Mouse (Mus musculus): ENCODE measurements around the gene Kctd19. TPM values are rescaled to one million over a fixed set of nuclear protein-coding genes. Genes with fewer than 3 reads are reported as not detected.

The Kctd19 gene
- polyA plus RNA-seq, 1 experiment from 2014 or later: not detected

DNA sequence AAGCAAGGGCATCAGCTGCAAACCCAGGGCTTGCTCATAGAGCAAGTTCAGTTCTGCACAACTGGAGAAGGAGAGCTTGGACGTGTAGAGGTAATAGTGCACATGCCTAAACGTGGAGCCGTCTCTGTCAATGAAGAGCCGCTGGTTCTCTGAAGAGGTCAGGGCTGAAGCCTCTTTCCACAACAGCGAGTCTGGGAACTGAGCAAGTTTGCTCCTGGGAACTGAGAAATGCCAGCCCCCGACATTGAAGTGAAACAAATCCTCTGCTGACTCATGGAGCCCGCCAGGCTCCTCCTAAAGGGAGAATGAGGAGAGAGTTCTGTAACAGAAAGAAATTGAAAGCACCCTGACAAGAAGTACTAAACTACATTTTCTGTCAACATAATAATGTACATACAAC lies 5.0 kb downstream of the Kctd19 start:
- Histone ChIP-seq H3K4me1 (replicated peaks; ENCODE audit: control insufficient read depth, insufficient read depth, low read length) (no peaks in the 10 kb centered on the region), H3K27ac (ENCODE audit: low read depth) (no peak overlapping the region), H3K36me3 (ENCODE audit: control insufficient read depth, insufficient read depth, low read length) (no peaks in the 10 kb centered on the region), H3K9ac (ENCODE audit: low read length) (no peak overlapping the region), H3K4me2 (ENCODE audit: low read length) (no peak overlapping the region), H3K27me3 (replicated peaks; ENCODE audit: control insufficient read depth, insufficient read depth, low read length) (peaks cover 16% of the 10 kb centered on the region), H3K9me3 (ENCODE audit: control insufficient read depth, low read length) (no peaks in the 10 kb centered on the region), H3K4me3 (ENCODE audit: low read depth, low read length) (no peak overlapping the region)
- DNase-seq (ENCODE audit: low spot score): no peak
- no peak for ATAC-seq (replicated peaks; ENCODE audit: low FRiP score, low TSS enrichment, low read depth)
- WGBS: 49% methylated on average over 7 of the region's 7 CpGs

DNA sequence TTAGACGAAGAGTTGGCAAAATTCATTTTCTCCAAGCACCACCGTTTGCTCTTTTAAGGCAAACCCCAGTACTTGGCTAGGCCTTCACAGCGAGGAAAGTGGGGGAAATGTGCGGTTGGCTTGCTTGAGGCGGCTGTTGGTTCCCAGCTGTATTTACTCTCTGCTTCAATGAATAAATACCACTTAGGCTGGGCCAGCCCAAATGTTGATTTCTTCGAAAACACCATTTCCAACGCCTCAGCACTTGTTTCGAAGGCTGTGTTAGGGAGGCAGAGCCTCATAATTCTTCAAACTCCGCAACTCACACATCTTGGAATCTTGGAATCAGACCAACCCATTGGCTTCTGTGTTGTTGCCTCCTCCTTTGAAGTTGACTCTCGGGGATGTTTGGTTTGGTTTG lies 6.9 kb downstream of the Kctd19 start:
- Histone ChIP-seq H3K4me1 (replicated peaks; ENCODE audit: control insufficient read depth, insufficient read depth, low read length) (no peaks in the 10 kb centered on the region), H3K27me3 (replicated peaks; ENCODE audit: control insufficient read depth, insufficient read depth, low read length) (no peaks in the 10 kb centered on the region), H3K27ac (ENCODE audit: low read depth) (no peak overlapping the region), H3K36me3 (ENCODE audit: control insufficient read depth, insufficient read depth, low read length) (no peaks in the 10 kb centered on the region), H3K9ac (ENCODE audit: low read length) (no peak overlapping the region), H3K4me3 (ENCODE audit: low read depth, low read length) (no peak overlapping the region), H3K4me2 (ENCODE audit: low read length) (no peak overlapping the region), H3K9me3 (ENCODE audit: control insufficient read depth, low read length) (no peaks in the 10 kb centered on the region)
- ATAC-seq (replicated peaks; ENCODE audit: low FRiP score, low TSS enrichment, low read depth): no peak
- no peak for DNase-seq (ENCODE audit: low spot score)
- WGBS: 46% methylated on average over 10 of the region's 10 CpGs

DNA sequence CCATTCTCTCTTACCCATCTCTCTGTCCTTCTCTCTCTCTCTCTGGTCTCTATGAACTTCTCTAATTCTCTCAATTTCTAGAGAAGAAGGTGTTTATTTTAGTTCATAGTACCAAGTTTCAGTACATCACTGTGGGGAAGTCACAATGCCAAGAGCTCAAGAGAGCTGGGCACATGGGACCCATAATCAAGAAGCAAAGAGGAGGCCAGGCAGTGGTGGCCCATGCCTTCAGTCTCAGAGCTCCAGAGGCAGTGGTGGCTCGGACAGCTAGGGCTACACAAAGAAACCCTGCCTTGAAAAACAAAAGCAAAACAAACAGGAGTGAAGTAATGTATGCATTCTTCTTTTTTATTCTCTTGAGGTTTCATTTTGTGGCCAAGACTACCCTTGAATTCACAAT lies 8.8 kb downstream of the Kctd19 start:
- ATAC-seq (replicated peaks; ENCODE audit: low FRiP score, low TSS enrichment, low read depth): no peak
- Histone ChIP-seq H3K9ac (ENCODE audit: low read length) (no peak overlapping the region), H3K9me3 (ENCODE audit: control insufficient read depth, low read length) (0 out of 2 replicates have a peak, but pooled peaks cover 4% of the 10 kb centered on the region), H3K36me3 (ENCODE audit: control insufficient read depth, insufficient read depth, low read length) (no peaks in the 10 kb centered on the region), H3K27me3 (replicated peaks; ENCODE audit: control insufficient read depth, insufficient read depth, low read length) (no peaks in the 10 kb centered on the region), H3K4me3 (ENCODE audit: low read depth, low read length) (no peak overlapping the region), H3K4me1 (replicated peaks; ENCODE audit: control insufficient read depth, insufficient read depth, low read length) (no peaks in the 10 kb centered on the region), H3K27ac (ENCODE audit: low read depth) (no peak overlapping the region), H3K4me2 (ENCODE audit: low read length) (no peak overlapping the region)
- WGBS: 67% methylated on average over 1 of the region's 1 CpGs
- no peak for DNase-seq (ENCODE audit: low spot score)

DNA sequence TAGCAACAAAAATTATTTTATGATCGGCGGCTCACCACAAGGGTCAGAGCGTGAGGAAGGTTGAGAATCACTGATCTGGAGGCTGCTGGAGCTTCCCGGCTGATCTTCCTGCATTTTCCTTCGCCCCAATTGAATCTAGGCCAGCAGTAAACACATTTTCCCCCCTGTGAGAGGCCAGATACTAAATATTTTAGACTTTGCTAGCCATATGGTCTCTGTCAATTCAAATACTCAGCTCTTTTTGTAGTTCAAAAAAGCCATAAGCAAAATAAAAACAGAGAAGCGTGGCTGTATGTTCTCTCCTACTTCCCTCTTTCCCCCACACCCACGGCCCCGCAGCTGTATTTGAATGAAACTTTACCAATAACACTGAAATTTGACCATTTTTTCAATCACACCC lies 9.8 kb downstream of the Kctd19 start:
- no peaks in the 10 kb centered on the region for H3K4me1 ChIP-seq (replicated peaks; ENCODE audit: control insufficient read depth, insufficient read depth, low read length)
- no peak overlapping the region for H3K27ac ChIP-seq (ENCODE audit: low read depth)
- WGBS: 67% methylated on average over 8 of the region's 8 CpGs
- no peak overlapping the region for H3K4me2 ChIP-seq (ENCODE audit: low read length)
- ATAC-seq (replicated peaks; ENCODE audit: low FRiP score, low TSS enrichment, low read depth) (no peak), DNase-seq (ENCODE audit: low spot score) (no peak)
- H3K9ac ChIP-seq (ENCODE audit: low read length): no peak overlapping the region
- H3K36me3 ChIP-seq (ENCODE audit: control insufficient read depth, insufficient read depth, low read length): no peaks in the 10 kb centered on the region
- H3K4me3 ChIP-seq (ENCODE audit: low read depth, low read length): no peak overlapping the region
- H3K27me3 ChIP-seq (replicated peaks; ENCODE audit: control insufficient read depth, insufficient read depth, low read length): no peaks in the 10 kb centered on the region
- 0 out of 2 replicates have a peak, but pooled peaks cover 4% of the 10 kb centered on the region for H3K9me3 ChIP-seq (ENCODE audit: control insufficient read depth, low read length)

DNA sequence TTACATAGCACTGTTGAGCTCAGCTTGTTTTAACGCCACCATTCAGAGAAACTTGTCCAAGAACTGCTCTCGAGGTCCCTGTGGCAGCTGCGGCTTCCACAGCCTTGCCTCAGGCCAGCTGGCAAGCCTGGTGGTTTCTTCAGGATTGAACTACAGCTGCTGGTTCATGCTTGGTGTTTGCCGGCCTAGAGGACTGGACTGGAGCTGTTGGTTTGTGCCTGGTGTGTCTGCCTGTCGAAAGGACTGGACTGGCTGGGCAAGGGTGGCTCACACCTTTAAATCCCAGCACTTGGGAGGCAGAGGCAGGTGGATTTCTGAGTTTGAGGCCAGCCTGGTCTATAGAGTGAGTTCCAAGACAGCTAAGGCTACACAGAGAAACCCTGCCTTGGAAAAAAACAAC lies 13.3 kb downstream of the Kctd19 start:
- Histone ChIP-seq H3K4me3 (ENCODE audit: low read depth, low read length) (no peak overlapping the region), H3K27me3 (replicated peaks; ENCODE audit: control insufficient read depth, insufficient read depth, low read length) (no peaks in the 10 kb centered on the region), H3K27ac (ENCODE audit: low read depth) (no peak overlapping the region), H3K9me3 (ENCODE audit: control insufficient read depth, low read length) (0 out of 2 replicates have a peak, but pooled peaks cover 4% of the 10 kb centered on the region), H3K4me1 (replicated peaks; ENCODE audit: control insufficient read depth, insufficient read depth, low read length) (no peaks in the 10 kb centered on the region), H3K4me2 (ENCODE audit: low read length) (no peak overlapping the region), H3K9ac (ENCODE audit: low read length) (no peak overlapping the region), H3K36me3 (ENCODE audit: control insufficient read depth, insufficient read depth, low read length) (no peaks in the 10 kb centered on the region)
- 84% methylated on average over 5 of the region's 5 CpGs for WGBS
- ATAC-seq (replicated peaks; ENCODE audit: low FRiP score, low TSS enrichment, low read depth): no peak
- DNase-seq (ENCODE audit: low spot score): no peak

DNA sequence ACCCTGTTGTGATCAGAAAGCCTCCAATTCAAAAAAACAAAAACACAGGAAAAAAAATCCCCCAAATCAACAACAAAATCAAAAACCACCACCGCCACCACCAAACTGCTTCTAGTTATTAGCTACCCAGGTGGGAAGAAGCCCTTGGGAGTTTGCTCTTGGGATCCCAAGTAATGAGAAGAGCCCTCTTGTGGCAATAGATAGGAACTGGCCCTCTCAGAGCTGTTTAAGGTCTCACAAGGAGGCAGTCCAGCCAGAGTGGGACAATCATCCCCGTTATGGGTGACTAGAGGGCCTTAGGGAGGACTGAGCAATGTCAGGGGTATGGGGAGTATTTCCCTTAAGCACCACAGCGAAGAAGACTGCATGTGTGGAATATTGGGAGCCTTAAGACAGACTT lies 15.6 kb downstream of the Kctd19 start:
- H3K27ac ChIP-seq (ENCODE audit: low read depth): no peak overlapping the region
- no peak overlapping the region for H3K9ac ChIP-seq (ENCODE audit: low read length)
- no peaks in the 10 kb centered on the region for H3K4me1 ChIP-seq (replicated peaks; ENCODE audit: control insufficient read depth, insufficient read depth, low read length)
- ATAC-seq (replicated peaks; ENCODE audit: low FRiP score, low TSS enrichment, low read depth) (no peak), DNase-seq (ENCODE audit: low spot score) (no peak)
- no peak overlapping the region for H3K4me2 ChIP-seq (ENCODE audit: low read length)
- no peaks in the 10 kb centered on the region for H3K27me3 ChIP-seq (replicated peaks; ENCODE audit: control insufficient read depth, insufficient read depth, low read length)
- 34% methylated on average over 3 of the region's 3 CpGs for WGBS
- H3K36me3 ChIP-seq (ENCODE audit: control insufficient read depth, insufficient read depth, low read length): no peaks in the 10 kb centered on the region
- 0 out of 2 replicates have a peak, but pooled peaks cover 4% of the 10 kb centered on the region for H3K9me3 ChIP-seq (ENCODE audit: control insufficient read depth, low read length)
- no peak overlapping the region for H3K4me3 ChIP-seq (ENCODE audit: low read depth, low read length)

DNA sequence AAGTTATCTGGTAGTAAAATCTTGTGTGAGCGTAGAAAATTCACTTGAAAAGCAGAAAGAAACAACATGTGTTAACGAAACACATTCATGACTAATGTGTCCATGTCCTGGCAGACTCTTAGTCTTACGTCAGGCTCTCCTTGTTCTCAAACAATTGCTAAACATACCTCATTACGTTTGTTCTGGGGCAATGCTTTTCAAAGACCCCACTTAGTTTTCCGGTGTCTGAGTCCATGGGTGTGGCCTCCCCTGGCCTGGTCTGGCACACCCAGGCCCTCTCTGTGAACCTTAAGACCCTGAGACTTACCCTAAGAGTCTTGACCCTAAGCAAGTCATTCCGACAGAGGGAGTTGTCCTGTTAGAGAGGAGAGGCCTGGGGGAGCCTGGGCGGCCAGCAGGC lies 19.4 kb downstream of the Kctd19 start:
- no peaks in the 10 kb centered on the region for H3K36me3 ChIP-seq (ENCODE audit: control insufficient read depth, insufficient read depth, low read length)
- no peaks in the 10 kb centered on the region for H3K9me3 ChIP-seq (ENCODE audit: control insufficient read depth, low read length)
- H3K27me3 ChIP-seq (replicated peaks; ENCODE audit: control insufficient read depth, insufficient read depth, low read length): no peaks in the 10 kb centered on the region
- DNase-seq (ENCODE audit: low spot score) (no peak), ATAC-seq (replicated peaks; ENCODE audit: low FRiP score, low TSS enrichment, low read depth) (no peak)
- H3K4me1 ChIP-seq (replicated peaks; ENCODE audit: control insufficient read depth, insufficient read depth, low read length): no peaks in the 10 kb centered on the region
- H3K9ac ChIP-seq (ENCODE audit: low read length): no peak overlapping the region
- no peak overlapping the region for H3K4me2 ChIP-seq (ENCODE audit: low read length)
- WGBS: 69% methylated on average over 7 of the region's 7 CpGs
- no peak overlapping the region for H3K27ac ChIP-seq (ENCODE audit: low read depth)
- H3K4me3 ChIP-seq (ENCODE audit: low read depth, low read length): no peak overlapping the region

DNA sequence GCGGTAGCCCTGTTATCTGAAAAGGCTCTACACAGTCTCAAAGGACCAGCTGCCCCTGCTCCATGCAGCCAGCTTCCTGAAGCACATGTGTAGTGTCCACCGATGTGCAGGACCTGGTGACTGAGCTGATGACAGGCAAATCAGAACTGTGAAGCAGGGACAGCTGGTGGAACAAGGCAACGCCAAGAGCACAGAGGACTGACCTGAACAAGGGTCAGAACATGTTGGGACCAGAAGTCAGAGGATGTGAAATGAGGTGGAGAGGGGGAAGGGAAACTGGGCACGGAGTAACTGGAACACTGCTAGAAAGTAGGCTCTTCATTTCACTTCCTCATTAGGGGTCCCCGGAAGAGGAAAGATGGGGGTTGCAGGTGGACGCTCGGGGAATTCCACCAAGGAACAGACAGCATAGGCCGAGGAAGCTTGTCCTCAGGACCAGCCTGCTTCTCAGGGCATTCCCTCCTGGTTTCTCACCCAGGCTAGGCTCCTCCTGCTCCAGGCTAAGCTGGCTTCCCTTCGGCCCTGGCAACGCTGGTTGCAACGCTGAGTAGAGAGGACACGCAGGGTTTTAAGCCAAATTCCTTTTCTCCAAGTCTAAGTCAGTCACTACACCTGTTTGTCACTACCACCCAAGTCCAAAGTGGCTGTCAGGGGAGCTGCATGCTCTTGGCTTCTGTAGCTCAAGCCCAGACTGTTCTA lies 20.1 kb downstream of the Kctd19 start:
- 89% methylated on average over 12 of the region's 12 CpGs for WGBS
- no peak overlapping the region for H3K9ac ChIP-seq (ENCODE audit: low read length)
- H3K4me2 ChIP-seq (ENCODE audit: low read length): no peak overlapping the region
- DNase-seq (ENCODE audit: low spot score): no peak
- H3K9me3 ChIP-seq (ENCODE audit: control insufficient read depth, low read length): no peaks in the 10 kb centered on the region
- H3K36me3 ChIP-seq (ENCODE audit: control insufficient read depth, insufficient read depth, low read length): no peaks in the 10 kb centered on the region
- no peaks in the 10 kb centered on the region for H3K27me3 ChIP-seq (replicated peaks; ENCODE audit: control insufficient read depth, insufficient read depth, low read length)
- no peak for ATAC-seq (replicated peaks; ENCODE audit: low FRiP score, low TSS enrichment, low read depth)
- H3K27ac ChIP-seq (ENCODE audit: low read depth): no peak overlapping the region
- H3K4me1 ChIP-seq (replicated peaks; ENCODE audit: control insufficient read depth, insufficient read depth, low read length): no peaks in the 10 kb centered on the region
- no peak overlapping the region for H3K4me3 ChIP-seq (ENCODE audit: low read depth, low read length)

DNA sequence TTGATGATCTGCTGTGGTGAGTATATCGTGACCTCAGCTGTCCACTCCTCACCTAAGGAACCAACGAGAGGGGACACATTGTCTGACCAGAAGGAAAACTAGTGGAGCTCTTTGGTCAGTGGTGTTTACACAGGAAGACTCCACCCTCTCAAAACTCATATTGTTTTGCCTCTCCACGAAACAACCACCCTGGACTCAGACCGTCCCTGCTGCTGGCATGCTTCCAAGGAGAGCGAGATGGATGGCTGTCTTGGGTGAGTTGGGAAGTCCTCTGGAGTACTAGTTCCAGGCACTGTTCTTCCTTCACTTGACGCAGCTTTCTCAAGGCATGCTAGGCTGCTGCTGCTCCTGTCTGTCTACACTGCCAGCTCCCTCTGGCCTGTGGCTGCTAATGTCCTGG lies 24.2 kb downstream of the Kctd19 start:
- Histone ChIP-seq H3K9ac (ENCODE audit: low read length) (no peak overlapping the region), H3K36me3 (ENCODE audit: control insufficient read depth, insufficient read depth, low read length) (no peaks in the 10 kb centered on the region), H3K27me3 (replicated peaks; ENCODE audit: control insufficient read depth, insufficient read depth, low read length) (no peaks in the 10 kb centered on the region), H3K9me3 (ENCODE audit: control insufficient read depth, low read length) (no peaks in the 10 kb centered on the region), H3K4me2 (ENCODE audit: low read length) (no peak overlapping the region), H3K4me3 (ENCODE audit: low read depth, low read length) (no peak overlapping the region), H3K27ac (ENCODE audit: low read depth) (no peak overlapping the region), H3K4me1 (replicated peaks; ENCODE audit: control insufficient read depth, insufficient read depth, low read length) (no peaks in the 10 kb centered on the region)
- no peak for DNase-seq (ENCODE audit: low spot score)
- WGBS: 58% methylated on average over 6 of the region's 6 CpGs
- ATAC-seq (replicated peaks; ENCODE audit: low FRiP score, low TSS enrichment, low read depth): no peak
